Mouse (Mus musculus) G1E-ER4 (cell line): ENCODE results near the gene Chrna1. TPM values are rescaled to one million over a fixed set of nuclear protein-coding genes. Genes with fewer than 3 reads are reported as not detected.

Source experiments
- GATA1 ChIP-seq: IDR thresholded peaks from one replicate; pipeline ENCODE4 v1.8.0; 2012; ENCODE audit warnings: low read length, inconsistent platforms
- polyA plus RNA-seq: library from polyadenylated mRNA; stranded (reverse); fragments of >175 nt; gene quantifications from 2 replicates; pipeline ENCODE4 v1.2.3, GENCODE M21; 2012

The Chrna1 gene
- polyA plus RNA-seq, 1 experiment = not detected

GRCm38 (mm10) chr2:73572539-73573372, 7.4 kb downstream of the Chrna1 start:
- TF ChIP-seq GATA1 = no peak

DNA sequence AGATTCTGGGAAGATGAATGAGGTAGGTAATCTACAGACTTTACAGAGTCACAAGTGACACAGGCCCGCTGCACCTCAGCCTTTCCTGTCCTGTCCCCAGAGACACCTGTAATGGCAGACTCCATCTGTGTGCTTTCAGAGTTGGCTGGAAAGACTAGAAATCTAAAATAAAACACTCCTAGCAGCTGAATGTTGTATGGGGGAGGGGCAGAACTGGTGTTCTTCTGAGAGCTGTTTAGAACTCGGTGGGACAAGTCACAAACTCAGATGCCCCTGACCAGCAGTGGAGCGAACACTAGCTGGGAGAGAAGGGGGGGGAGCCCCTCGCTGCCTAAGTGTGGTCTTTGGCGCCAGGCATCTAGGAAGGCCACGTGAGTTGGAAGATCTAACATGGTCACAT, 8.2 kb downstream of the Chrna1 start:
- no peak for TF ChIP-seq GATA1

- TF ChIP-seq GATA1 = no peak
Measured at GRCm38 (mm10) chr2:73571304-73571703, 8.8 kb downstream of the Chrna1 start.

- TF ChIP-seq GATA1 = no peak
Measured at GRCm38 (mm10) chr2:73566989-73567605, 13.0 kb downstream of the Chrna1 start.

DNA sequence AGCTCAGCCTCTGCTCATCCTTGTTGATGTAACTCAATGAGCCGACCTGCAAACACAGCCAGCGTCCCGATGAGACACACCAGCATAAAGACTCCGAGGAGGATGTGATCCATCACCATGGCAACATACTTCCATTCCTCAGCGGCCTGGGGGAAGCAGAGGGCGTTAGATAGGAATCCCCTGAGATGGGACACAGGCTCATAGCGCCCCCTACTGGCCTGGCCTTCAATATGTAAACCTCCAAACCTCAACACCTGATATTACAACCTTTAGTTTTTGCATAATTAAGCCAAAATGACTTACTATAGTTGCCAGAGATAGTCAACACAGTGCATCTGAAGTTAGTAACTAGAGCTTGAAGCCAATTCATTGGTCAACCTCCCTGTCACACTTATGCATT, 14.0 kb downstream of the Chrna1 start:
- no peak for TF ChIP-seq GATA1

DNA sequence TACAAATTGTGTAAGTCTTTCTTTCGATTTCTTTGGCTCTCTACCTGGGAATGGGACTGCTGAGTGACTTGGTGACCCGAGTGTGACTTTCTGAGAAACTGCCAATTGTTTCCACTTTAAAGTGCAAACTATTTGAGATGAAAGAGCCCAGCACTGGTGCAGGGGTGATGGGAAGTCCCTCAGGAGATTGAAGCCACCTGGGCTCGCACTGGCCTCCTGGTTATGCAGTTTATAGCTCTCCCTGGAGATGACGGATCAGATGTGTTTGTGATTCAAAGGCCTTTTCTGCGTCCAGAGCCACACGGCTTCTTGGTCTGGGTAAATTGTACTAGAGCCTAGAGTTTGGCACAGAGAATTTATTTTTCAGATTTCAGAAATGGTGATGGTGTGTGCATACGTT, 16.4 kb downstream of the Chrna1 start:
- TF ChIP-seq GATA1 = no peak

DNA sequence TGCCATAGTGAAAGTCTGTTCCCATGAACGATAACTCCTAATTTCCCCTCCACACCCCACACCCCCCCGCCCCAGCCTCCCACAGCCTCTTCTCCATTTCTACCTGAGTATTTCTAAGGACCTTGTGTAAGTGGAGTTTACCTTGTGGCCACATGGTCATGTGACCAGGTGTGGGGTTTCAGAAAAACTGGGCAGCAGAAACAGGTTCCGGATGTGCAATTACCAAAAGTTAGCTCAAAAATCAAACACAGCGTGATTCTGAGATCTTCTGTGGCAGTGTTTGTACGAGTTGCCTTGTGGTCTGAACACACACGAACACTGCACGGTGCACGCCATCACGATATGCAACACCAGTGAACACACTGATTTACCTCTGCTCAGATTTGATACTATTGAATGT, 17.5 kb downstream of the Chrna1 start:
- no peak for TF ChIP-seq GATA1

DNA sequence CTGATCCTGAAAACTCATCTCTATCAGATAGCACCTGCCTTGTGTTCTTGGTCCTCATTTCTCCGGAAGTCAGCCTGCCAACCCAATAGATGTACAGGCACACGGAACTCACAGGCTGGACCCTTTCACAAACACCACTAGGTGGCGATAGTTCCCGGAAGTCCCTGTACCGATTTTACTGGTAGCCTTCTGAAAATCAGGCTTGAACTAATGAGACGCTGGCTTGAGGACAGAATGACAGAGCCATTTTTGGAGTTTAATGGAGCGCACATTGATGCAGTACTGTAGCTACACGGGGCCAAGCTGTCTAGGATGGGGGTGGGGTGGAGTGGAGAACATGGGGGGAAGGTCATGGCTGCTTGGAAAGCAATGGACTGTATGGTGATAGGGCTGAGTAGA, 18.5 kb downstream of the Chrna1 start:
- TF ChIP-seq GATA1 = no peak

DNA sequence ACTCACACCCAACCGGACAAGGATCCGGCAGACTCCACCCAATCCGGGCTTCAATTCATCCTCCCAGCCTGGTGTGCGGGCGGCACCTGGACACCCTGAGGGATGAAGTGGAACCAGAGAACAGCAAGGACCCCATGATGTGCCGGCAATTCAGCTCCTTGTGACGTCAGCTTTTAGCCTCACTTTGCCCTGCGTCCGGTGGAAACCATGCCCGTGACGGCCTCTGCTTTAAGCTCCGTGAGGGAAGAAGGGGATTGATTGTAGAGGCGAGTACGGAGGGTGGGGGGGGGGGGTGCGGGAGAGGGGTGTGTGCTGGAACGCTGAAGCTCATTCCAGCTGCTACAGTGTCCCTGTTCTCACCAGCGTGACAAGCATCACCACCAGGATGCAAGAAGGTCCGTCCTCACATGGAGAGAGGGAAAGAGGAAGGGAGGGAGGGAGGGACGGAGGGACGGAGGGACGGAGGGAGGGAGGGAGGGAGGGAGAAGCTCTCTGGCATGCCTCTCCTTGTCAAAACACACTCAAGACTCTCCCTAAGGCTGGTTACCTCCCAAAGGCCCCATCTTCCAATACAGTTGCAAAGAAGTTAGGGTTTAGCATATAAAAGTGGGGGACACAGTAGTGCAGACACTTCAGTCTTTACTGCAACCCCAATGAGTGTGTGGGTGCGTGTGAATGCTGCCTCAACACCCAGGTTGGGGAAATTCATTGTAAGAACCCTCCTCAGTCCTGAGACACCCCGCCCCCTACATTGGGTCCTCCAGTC, 19.1 kb downstream of the Chrna1 start:
- TF ChIP-seq GATA1 = no peak

DNA sequence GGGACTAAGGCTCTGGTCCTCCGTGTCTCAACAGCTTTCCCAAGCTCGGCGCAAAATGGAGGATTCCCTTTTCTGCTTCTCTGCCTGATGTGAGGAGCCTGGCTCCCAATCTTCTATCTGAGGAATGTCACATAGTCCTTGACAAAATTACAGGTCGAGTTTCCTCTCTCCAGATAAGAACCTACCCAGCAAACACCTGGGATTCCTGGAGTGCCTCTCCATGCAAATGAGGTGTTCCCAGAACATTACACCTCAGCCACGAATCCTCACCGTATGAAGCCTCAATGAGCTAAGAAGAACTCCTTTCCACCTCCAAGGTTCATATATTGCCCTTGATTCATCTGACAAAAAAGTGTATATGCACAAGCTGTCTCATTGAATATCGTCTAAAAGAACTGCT, 19.7 kb downstream of the Chrna1 start:
- no peak for TF ChIP-seq GATA1

GRCm38 (mm10) chr2:73557956-73558355, 22.2 kb downstream of the Chrna1 start:
- no peak for TF ChIP-seq GATA1

- no peak for TF ChIP-seq GATA1
Measured at GRCm38 (mm10) chr2:73554389-73554788, 25.7 kb downstream of the Chrna1 start.

DNA sequence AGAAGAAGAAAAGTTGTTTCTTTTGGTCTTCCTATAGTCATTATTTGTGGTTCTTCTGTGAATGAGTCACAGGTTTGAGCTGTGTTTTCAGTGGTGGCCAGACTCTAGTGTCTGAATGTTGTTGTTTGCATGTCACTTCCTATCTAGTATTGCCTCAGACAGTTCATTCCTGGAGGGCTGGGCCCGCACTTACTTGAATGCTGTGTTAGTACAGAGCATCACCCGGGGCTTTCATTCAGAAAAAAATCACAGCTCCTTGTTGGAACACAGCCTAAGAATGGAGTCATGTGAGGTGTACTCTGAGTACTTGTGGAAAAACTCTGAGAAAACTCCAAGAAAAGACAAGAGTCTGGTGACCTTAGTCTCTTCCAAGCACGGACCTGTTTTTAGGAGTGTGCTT, 27.2 kb downstream of the Chrna1 start:
- no peak for TF ChIP-seq GATA1

GRCm38 (mm10) chr2:73550725-73551124, 29.4 kb downstream of the Chrna1 start:
- no peak for TF ChIP-seq GATA1

GRCm38 (mm10) chr2:73548542-73548941, 31.6 kb downstream of the Chrna1 start:
- TF ChIP-seq GATA1 = no peak

GRCm38 (mm10) chr2:73547256-73547655, 32.9 kb downstream of the Chrna1 start:
- TF ChIP-seq GATA1 = no peak
